Mouse (Mus musculus) C2C12 (cell line): ENCODE data around the gene Zfp981.

ENCODE experiments used
- CEBPB ChIP-seq: IDR thresholded peaks from one replicate; pipeline ENCODE4 v1.6.1; 2011; ENCODE audit warnings: low read depth, mild to moderate bottlenecking, control low read depth, moderate library complexity
- CTCF ChIP-seq: IDR thresholded peaks from one replicate; pipeline ENCODE4 v1.5.1; 2011; ENCODE audit not compliant: control insufficient read depth, insufficient read depth, insufficient read length
- FOSL1 ChIP-seq: IDR thresholded peaks from one replicate; pipeline ENCODE4 v1.8.0; 2011; ENCODE audit warnings: mild to moderate bottlenecking, low read length; ENCODE audit not compliant: poor library complexity, insufficient read depth, severe bottlenecking
- MAX ChIP-seq: IDR thresholded peaks from one replicate; pipeline ENCODE4 v1.6.1; 2011; ENCODE audit warnings: mild to moderate bottlenecking, control low read depth
- MYOD1 ChIP-seq: IDR thresholded peaks from one replicate; pipeline ENCODE4 v1.6.1; 2011; ENCODE audit warnings: low read depth; ENCODE audit not compliant: control insufficient read depth, insufficient read length
- MYOG ChIP-seq: IDR thresholded peaks from one replicate; pipeline ENCODE4 v1.6.1; 2011; ENCODE audit not compliant: control insufficient read depth, insufficient read length; ENCODE audit errors: extremely low read depth
- USF1 ChIP-seq: IDR thresholded peaks from one replicate; pipeline ENCODE4 v1.6.1; 2011; ENCODE audit warnings: low read depth, mild to moderate bottlenecking, control low read depth, moderate library complexity

DNA sequence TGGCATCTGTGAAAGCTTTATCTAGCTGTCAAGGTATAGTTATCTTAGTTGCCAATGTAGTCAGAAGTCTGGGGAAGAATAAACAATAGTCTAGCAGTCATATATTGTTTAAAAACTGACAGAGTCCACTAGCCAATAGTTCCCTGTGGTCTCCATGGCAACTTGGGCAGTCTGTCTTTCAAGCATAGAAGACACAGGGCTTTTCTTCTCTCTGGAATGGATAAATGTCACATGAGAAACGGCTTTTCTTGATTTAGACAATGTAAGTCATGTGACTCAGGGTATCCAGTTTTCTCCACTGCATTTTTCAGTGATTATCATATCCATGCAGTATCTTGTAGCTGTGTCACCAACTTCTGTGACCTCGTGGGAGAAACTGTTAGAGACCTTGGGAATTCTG, 44.7 kb upstream of the Zfp981 start:
- TF ChIP-seq CTCF (no peak), CEBPB (no peak), MAX (no peak), USF1 (no peak), MYOG (no peak), MYOD1 (no peak), FOSL1 (no peak)
